Mouse (Mus musculus) 3134 (cell line): ENCODE measurements around the gene Amigo2.

Experiments
- DNase-seq: peaks from one replicate; pipeline ENCODE4 v3.0.0-alpha.2; 2011; ENCODE audit warnings: low spot score; ENCODE audit not compliant: insufficient read length; ENCODE audit errors: extremely low read depth

The Amigo2 gene

GRCm38 (mm10) chr15:97246911-97247790 lies at the start of gene Amigo2, which contains the start of gene Pced1b:
Amigo2 (minus strand) TSS chr15:97247287.
Pced1b (plus strand) TSS chr15:97247107.
- no peak for DNase-seq

- no peak for DNase-seq
Observed at GRCm38 (mm10) chr15:97291291-97292050, 44.4 kb upstream of the Amigo2 start.

GRCm38 (mm10) chr15:97290351-97290750 lies 43.3 kb upstream of the Amigo2 start:
- no peak for DNase-seq

GRCm38 (mm10) chr15:97289176-97289575 lies 42.1 kb upstream of the Amigo2 start:
- DNase-seq, result no peak

- DNase-seq, result no peak
Observed at GRCm38 (mm10) chr15:97288690-97289089, 41.6 kb upstream of the Amigo2 start.

- no peak for DNase-seq
Observed at GRCm38 (mm10) chr15:97287436-97288143, 40.5 kb upstream of the Amigo2 start.

GRCm38 (mm10) chr15:97286731-97287130 lies 39.6 kb upstream of the Amigo2 start:
- DNase-seq, result no peak

- DNase-seq, result no peak
Observed at GRCm38 (mm10) chr15:97285665-97286212, 38.7 kb upstream of the Amigo2 start.

GRCm38 (mm10) chr15:97284201-97284600 lies 37.1 kb upstream of the Amigo2 start:
- no peak for DNase-seq

GRCm38 (mm10) chr15:97282572-97282881 lies 35.4 kb upstream of the Amigo2 start:
- no peak for DNase-seq

GRCm38 (mm10) chr15:97281712-97282571 lies 34.9 kb upstream of the Amigo2 start:
- no peak for DNase-seq

GRCm38 (mm10) chr15:97280776-97281175 lies 33.7 kb upstream of the Amigo2 start:
- no peak for DNase-seq

- DNase-seq, result no peak
Observed at GRCm38 (mm10) chr15:97280131-97280530, 33.0 kb upstream of the Amigo2 start.

- no peak for DNase-seq
Observed at GRCm38 (mm10) chr15:97278340-97278948, 31.4 kb upstream of the Amigo2 start.

GRCm38 (mm10) chr15:97277328-97277727 lies 30.2 kb upstream of the Amigo2 start:
- DNase-seq, result no peak

- no peak for DNase-seq
Observed at GRCm38 (mm10) chr15:97276660-97277153, 29.6 kb upstream of the Amigo2 start.

- no peak for DNase-seq
Observed at GRCm38 (mm10) chr15:97275626-97276395, 28.7 kb upstream of the Amigo2 start.

GRCm38 (mm10) chr15:97272831-97273230 lies 25.7 kb upstream of the Amigo2 start:
- DNase-seq, result no peak
